Mouse (Mus musculus) intestine, embryonic 16.5 days (tissue): ENCODE measurements around the gene Slc25a11. TPM values are rescaled to one million over a fixed set of nuclear protein-coding genes. Genes with fewer than 3 reads are reported as not detected.

Source experiments
- ATAC-seq: fragments of 200-750 bp; cut with Nextera tagmentation; 2 replicates; pipeline ENCODE4 v1.8.0; 2017; ENCODE audit warnings: moderate TSS enrichment, moderate library complexity
- H3K27ac ChIP-seq: fragments of 300-500 bp; sonication (generic); 2 replicates; pipeline ENCODE4 v1.5.1; 2014; ENCODE audit warnings: mild to moderate bottlenecking, low read length
- H3K27me3 ChIP-seq: fragments of 300-500 bp; sonication (generic); replicated peaks from 2 replicates; pipeline ENCODE4 v1.6.1; 2014; ENCODE audit warnings: low read length, control low read depth, mixed read lengths; ENCODE audit not compliant: control insufficient read depth, insufficient read depth
- H3K36me3 ChIP-seq: fragments of 300-500 bp; sonication (generic); 2 replicates; pipeline ENCODE4 v1.6.1; 2014; ENCODE audit warnings: low read length, control low read depth; ENCODE audit not compliant: control insufficient read depth, insufficient read depth
- H3K4me1 ChIP-seq: fragments of 300-500 bp; sonication (generic); 2 replicates; pipeline ENCODE4 v1.6.1; 2014; ENCODE audit warnings: low read length, control low read depth, mixed read lengths; ENCODE audit not compliant: control insufficient read depth, insufficient read depth
- H3K4me2 ChIP-seq: fragments of 300-500 bp; sonication (generic); 2 replicates; pipeline ENCODE4 v1.6.1; 2014; ENCODE audit warnings: low read depth, low read length, control low read depth
- H3K4me3 ChIP-seq: fragments of 300-500 bp; sonication (generic); 2 replicates; pipeline ENCODE4 v1.5.1; 2014; ENCODE audit warnings: mild to moderate bottlenecking, low read length
- H3K9ac ChIP-seq: fragments of 300-500 bp; sonication (generic); 2 replicates; pipeline ENCODE4 v1.6.1; 2014; ENCODE audit warnings: low read depth, low read length
- H3K9me3 ChIP-seq: fragments of 300-500 bp; sonication (generic); 2 replicates; pipeline ENCODE4 v1.6.1; 2016; ENCODE audit warnings: low read length, control low read depth; ENCODE audit not compliant: control insufficient read depth
- WGBS: fragments of 180-500 bp; shearing (Covaris S2); extraction: QIAGEN DNeasy Blood & Tissue Kit; methylation state at CpG from one replicate; pipeline ENCODE4 v1.1.7; 2014; 5-methylcytosine and 5-hydroxymethylcytosine counted together
- polyA plus RNA-seq: library from polyadenylated mRNA; unstranded; fragments of >200 nt; fragmentation: Nextera tagmentation; extraction: Ambion mirVana; gene quantifications from 2 replicates; pipeline ENCODE4 v1.2.1, GENCODE M21; 2015

Gene Slc25a11
- polyA plus RNA-seq, 1 experiment from 2014 or later, result 215 TPM

GRCm38 (mm10) chr11:70597301-70597700 is 50.0 kb downstream of the Slc25a11 start:
- peaks cover 26% of the 10 kb centered on the region for H3K4me1 ChIP-seq
- H3K4me3 ChIP-seq, result no peak overlapping the region
- no peak for ATAC-seq
- 85% methylated on average over 6 of the region's 6 CpGs for WGBS
- 0 out of 2 replicates have a peak, but pooled peaks cover 3% of the 10 kb centered on the region for H3K36me3 ChIP-seq
- no peak overlapping the region for H3K4me2 ChIP-seq
- H3K27ac ChIP-seq, result no peak overlapping the region
- H3K9me3 ChIP-seq, result no peaks in the 10 kb centered on the region
- no peaks in the 10 kb centered on the region for H3K27me3 ChIP-seq
- no peak overlapping the region for H3K9ac ChIP-seq

- Histone ChIP-seq H3K36me3 (0 out of 2 replicates have a peak, but pooled peaks cover 3% of the 10 kb centered on the region), H3K27me3 (no peaks in the 10 kb centered on the region), H3K4me2 (0 out of 2 replicates have a peak overlapping the region, but pooled peaks have one; percentile 11), H3K27ac (peak overlapping the region; percentile 89), H3K4me1 (peaks cover 26% of the 10 kb centered on the region), H3K9ac (peak overlapping the region; percentile 28; the same call in 1 of the 2 replicates), H3K4me3 (no peak overlapping the region), H3K9me3 (no peaks in the 10 kb centered on the region)
- WGBS, result 64% methylated on average over 4 of the region's 4 CpGs
- ATAC-seq, result peak; percentile 74
These were observed 51.2 kb downstream of the Slc25a11 start for GRCm38 (mm10) chr11:70596094-70596493.

GRCm38 (mm10) chr11:70595638-70596037 is 51.6 kb downstream of the Slc25a11 start:
- Histone ChIP-seq H3K36me3 (0 out of 2 replicates have a peak, but pooled peaks cover 3% of the 10 kb centered on the region), H3K27ac (peak overlapping the region; percentile 89), H3K9ac (no peak overlapping the region), H3K9me3 (no peaks in the 10 kb centered on the region), H3K4me2 (no peak overlapping the region), H3K4me1 (peaks cover 26% of the 10 kb centered on the region), H3K4me3 (no peak overlapping the region), H3K27me3 (no peaks in the 10 kb centered on the region)
- peak; percentile 79 for ATAC-seq
- 47% methylated on average over 2 of the region's 2 CpGs for WGBS

- H3K9ac ChIP-seq, result no peak overlapping the region
- no peaks in the 10 kb centered on the region for H3K9me3 ChIP-seq
- no peaks in the 10 kb centered on the region for H3K27me3 ChIP-seq
- ATAC-seq, result no peak
- H3K27ac ChIP-seq, result peak overlapping the region; percentile 14; the same call in 1 of the 2 replicates
- 0 out of 2 replicates have a peak, but pooled peaks cover 2% of the 10 kb centered on the region for H3K36me3 ChIP-seq
- no peak overlapping the region for H3K4me2 ChIP-seq
- H3K4me3 ChIP-seq, result no peak overlapping the region
- 83% methylated on average over 15 of the region's 15 CpGs for WGBS
- peaks cover 26% of the 10 kb centered on the region for H3K4me1 ChIP-seq
These were observed 52.9 kb downstream of the Slc25a11 start for GRCm38 (mm10) chr11:70594253-70594989.

Other genes starting within 250 kb of the Slc25a11 start
- 29.1 and 31.5 TPM in 2 replicates for gene Pelp1, start 237.4 kb downstream of the Slc25a11 start, polyA plus RNA-seq
- 10.1 and 10.7 TPM in 2 replicates for gene Arrb2, start 214.8 kb downstream of the Slc25a11 start, polyA plus RNA-seq
- gene Med11, start 195.6 kb downstream of the Slc25a11 start, polyA plus RNA-seq, result 38.4 and 41.7 TPM in 2 replicates
- 1.1 and 1.2 TPM in 2 replicates for gene Zmynd15, start 188.0 kb downstream of the Slc25a11 start, polyA plus RNA-seq
- 10.9 and 11.9 TPM in 2 replicates for gene Cxcl16, start 187.5 kb downstream of the Slc25a11 start, polyA plus RNA-seq
- gene Tm4sf5, start 142.2 kb downstream of the Slc25a11 start, polyA plus RNA-seq, result 253 and 283 TPM in 2 replicates
- gene Vmo1, start 132.9 kb downstream of the Slc25a11 start, polyA plus RNA-seq, result 0.28 and 0.71 TPM in 2 replicates
- 1.9 and 2.0 TPM in 2 replicates for gene Gltpd2, start 128.3 kb downstream of the Slc25a11 start, polyA plus RNA-seq
- 626 and 669 TPM in 2 replicates for gene Psmb6, start 122.1 kb downstream of the Slc25a11 start, polyA plus RNA-seq
- gene Gm40193, start 114.5 kb downstream of the Slc25a11 start, polyA plus RNA-seq, result not detected in 2 replicates
- gene Pld2, start 107.4 kb downstream of the Slc25a11 start, polyA plus RNA-seq, result 9.3 and 10.0 TPM in 2 replicates
- gene Mink1, start 84.6 kb downstream of the Slc25a11 start, polyA plus RNA-seq, result 9.3 and 10.6 TPM in 2 replicates
- gene 4930544D05Rik, start 31.6 kb downstream of the Slc25a11 start, polyA plus RNA-seq, result not detected in 2 replicates
- gene Chrne, start 28.3 kb downstream of the Slc25a11 start, polyA plus RNA-seq, result 0.17 TPM in 1 of 2 replicates, not detected in the other
- 0.05 and 0.06 TPM in 2 replicates for gene Gp1ba, start 8.4 kb downstream of the Slc25a11 start, polyA plus RNA-seq
- gene Rnf167, start 244 bp downstream of the Slc25a11 start, polyA plus RNA-seq, result 121 and 123 TPM in 2 replicates
- gene Pfn1, start 7.2 kb upstream of the Slc25a11 start, polyA plus RNA-seq, result 2,307 and 2,326 TPM in 2 replicates
- gene Eno3, start 9.7 kb upstream of the Slc25a11 start, polyA plus RNA-seq, result 12.8 and 13.5 TPM in 2 replicates
- gene Spag7, start 21.9 kb upstream of the Slc25a11 start, polyA plus RNA-seq, result 132 and 159 TPM in 2 replicates
- 14.2 and 14.4 TPM in 2 replicates for gene Camta2, start 40.6 kb upstream of the Slc25a11 start, polyA plus RNA-seq
- 1.4 and 1.8 TPM in 2 replicates for gene Inca1, start 52.7 kb upstream of the Slc25a11 start, polyA plus RNA-seq
- gene Kif1c, start 53.1 kb upstream of the Slc25a11 start, polyA plus RNA-seq, result 2.3 and 2.8 TPM in 2 replicates
- 4.8 and 5.3 TPM in 2 replicates for gene Zfp3, start 116.7 kb upstream of the Slc25a11 start, polyA plus RNA-seq
- 0.37 and 1.0 TPM in 2 replicates for gene Scimp, start 165.1 kb upstream of the Slc25a11 start, polyA plus RNA-seq
- 55.8 and 60.7 TPM in 2 replicates for gene Rabep1, start 197.3 kb upstream of the Slc25a11 start, polyA plus RNA-seq